Mouse (Mus musculus) intestine, postnatal 0 days (tissue): ENCODE results near the gene Arl6ip1. TPM values are rescaled to one million over a fixed set of nuclear protein-coding genes. Genes with fewer than 3 reads are reported as not detected.

Experiments
- ATAC-seq: fragments of 200-750 bp; cut with Nextera tagmentation; 2 replicates; pipeline ENCODE4 v1.8.0; 2017; ENCODE audit warnings: mild to moderate bottlenecking, moderate TSS enrichment, moderate library complexity
- H3K27ac ChIP-seq: fragments of 300-500 bp; sonication (generic); 2 replicates; pipeline ENCODE4 v1.5.1; 2014; ENCODE audit warnings: mild to moderate bottlenecking, low read depth, low read length, moderate library complexity
- H3K27me3 ChIP-seq: fragments of 300-500 bp; sonication (generic); replicated peaks from 2 replicates; pipeline ENCODE4 v1.6.1; 2014; ENCODE audit warnings: low read length, mixed read lengths; ENCODE audit not compliant: control insufficient read depth, insufficient read depth
- H3K36me3 ChIP-seq: fragments of 300-500 bp; sonication (generic); 2 replicates; pipeline ENCODE4 v1.6.1; 2014; ENCODE audit warnings: mild to moderate bottlenecking, moderate library complexity; ENCODE audit not compliant: control insufficient read depth, insufficient read depth
- H3K4me1 ChIP-seq: fragments of 300-500 bp; sonication (generic); replicated peaks from 2 replicates; pipeline ENCODE4 v1.6.1; 2014; ENCODE audit warnings: antibody characterized with exemption, low read length, mixed read lengths; ENCODE audit not compliant: control insufficient read depth, insufficient read depth
- H3K4me2 ChIP-seq: fragments of 300-500 bp; sonication (generic); replicated peaks from 2 replicates; pipeline ENCODE4 v1.6.1; 2014; ENCODE audit warnings: low read depth, mild to moderate bottlenecking, moderate library complexity
- H3K4me3 ChIP-seq: fragments of 300-500 bp; sonication (generic); 2 replicates; pipeline ENCODE4 v1.5.1; 2014; ENCODE audit warnings: low read depth, low read length
- H3K9ac ChIP-seq: fragments of 300-500 bp; sonication (generic); 2 replicates; pipeline ENCODE4 v1.6.1; 2014; ENCODE audit warnings: mild to moderate bottlenecking, low read depth, low read length
- H3K9me3 ChIP-seq: fragments of 300-500 bp; sonication (generic); 2 replicates; pipeline ENCODE4 v1.6.1; 2016; ENCODE audit warnings: mixed run types; ENCODE audit not compliant: control insufficient read depth
- CTCF ChIP-seq: sonication (generic); IDR thresholded peaks from 2 replicates; pipeline ENCODE4 v1.5.1; 2016; ENCODE audit warnings: low read depth, mild to moderate bottlenecking, control low read depth, antibody characterized with exemption, moderate library complexity
- WGBS: fragments of 180-500 bp; shearing (Covaris S2); extraction: QIAGEN DNeasy Blood & Tissue Kit; methylation state at CpG from one replicate; pipeline ENCODE4 v1.1.7; 2014; 5-methylcytosine and 5-hydroxymethylcytosine counted together
- polyA plus RNA-seq: library from polyadenylated mRNA; unstranded; fragments of >200 nt; fragmentation: Nextera tagmentation; extraction: Ambion mirVana; gene quantifications from 2 replicates; pipeline ENCODE4 v1.2.1, GENCODE M21; 2015

Gene Arl6ip1
- polyA plus RNA-seq, 1 experiment from 2014 or later = 587 TPM

DNA sequence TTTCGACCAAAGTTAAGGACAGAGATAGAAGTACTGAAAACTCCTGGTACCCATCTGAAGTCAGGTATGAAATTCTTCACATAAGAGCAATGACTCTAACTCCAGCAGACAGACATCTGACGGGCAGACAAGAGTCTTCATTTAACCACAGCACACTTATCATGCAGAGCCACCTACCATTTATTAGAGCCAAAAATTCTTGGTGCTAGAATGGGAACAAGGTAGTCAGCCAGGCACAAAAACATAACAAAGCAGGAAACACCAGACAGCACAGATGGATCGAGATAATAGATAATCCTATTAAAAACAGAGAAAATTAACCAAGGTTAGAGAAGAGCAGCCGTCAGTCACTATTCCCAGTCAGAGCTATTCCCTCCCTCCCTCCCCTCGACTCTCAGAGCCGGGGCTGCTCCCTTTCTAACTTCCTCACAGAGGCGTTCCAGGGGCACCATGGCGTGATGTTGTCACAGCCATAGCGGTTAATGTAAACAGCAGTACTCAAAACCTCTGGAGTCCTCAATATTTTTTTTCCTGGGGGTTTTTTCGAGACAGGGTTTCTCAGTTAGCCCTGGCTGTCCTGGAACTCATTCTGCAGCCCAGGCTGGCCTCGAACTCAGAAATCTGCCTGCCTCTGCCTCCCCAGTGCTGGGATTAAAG is 3.1 kb downstream of the Arl6ip1 start:
- Histone ChIP-seq H3K9me3 (no peaks in the 10 kb centered on the region), H3K27ac (no peak overlapping the region), H3K27me3 (no peaks in the 10 kb centered on the region), H3K4me3 (no peak overlapping the region), H3K4me1 (peaks cover 4% of the 10 kb centered on the region; the same call in 1 of the 2 replicates), H3K4me2 (no peak overlapping the region), H3K36me3 (peaks cover 27% of the 10 kb centered on the region), H3K9ac (no peak overlapping the region)
- no peak for TF ChIP-seq CTCF
- ATAC-seq = no peak
- 61% methylated on average over 11 of the region's 11 CpGs for WGBS

DNA sequence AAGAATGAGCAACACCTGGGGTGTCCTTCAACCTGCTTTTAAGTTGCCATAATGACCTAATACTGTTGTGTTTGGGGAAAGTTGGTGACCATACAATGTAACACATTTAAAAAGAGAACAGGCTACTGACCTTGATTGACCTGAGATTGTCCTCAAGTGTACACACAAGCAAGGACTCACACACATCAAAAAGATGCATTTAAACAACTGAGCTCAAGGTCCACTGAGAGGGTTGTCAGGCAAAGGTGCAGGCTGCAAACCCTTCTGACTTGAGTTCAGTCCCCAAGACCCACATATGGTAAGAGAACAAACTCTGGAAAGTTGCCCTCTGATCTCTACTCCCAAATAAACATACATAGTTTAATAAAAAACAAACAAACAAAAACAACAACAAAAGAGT is 3.7 kb downstream of the Arl6ip1 start:
- Histone ChIP-seq H3K36me3 (peaks cover 32% of the 10 kb centered on the region), H3K9ac (no peak overlapping the region), H3K27me3 (no peaks in the 10 kb centered on the region), H3K9me3 (no peaks in the 10 kb centered on the region), H3K4me1 (peaks cover 4% of the 10 kb centered on the region; the same call in 1 of the 2 replicates), H3K4me2 (no peak overlapping the region), H3K27ac (no peak overlapping the region), H3K4me3 (no peak overlapping the region)
- ATAC-seq = no peak
- no peak for TF ChIP-seq CTCF

DNA sequence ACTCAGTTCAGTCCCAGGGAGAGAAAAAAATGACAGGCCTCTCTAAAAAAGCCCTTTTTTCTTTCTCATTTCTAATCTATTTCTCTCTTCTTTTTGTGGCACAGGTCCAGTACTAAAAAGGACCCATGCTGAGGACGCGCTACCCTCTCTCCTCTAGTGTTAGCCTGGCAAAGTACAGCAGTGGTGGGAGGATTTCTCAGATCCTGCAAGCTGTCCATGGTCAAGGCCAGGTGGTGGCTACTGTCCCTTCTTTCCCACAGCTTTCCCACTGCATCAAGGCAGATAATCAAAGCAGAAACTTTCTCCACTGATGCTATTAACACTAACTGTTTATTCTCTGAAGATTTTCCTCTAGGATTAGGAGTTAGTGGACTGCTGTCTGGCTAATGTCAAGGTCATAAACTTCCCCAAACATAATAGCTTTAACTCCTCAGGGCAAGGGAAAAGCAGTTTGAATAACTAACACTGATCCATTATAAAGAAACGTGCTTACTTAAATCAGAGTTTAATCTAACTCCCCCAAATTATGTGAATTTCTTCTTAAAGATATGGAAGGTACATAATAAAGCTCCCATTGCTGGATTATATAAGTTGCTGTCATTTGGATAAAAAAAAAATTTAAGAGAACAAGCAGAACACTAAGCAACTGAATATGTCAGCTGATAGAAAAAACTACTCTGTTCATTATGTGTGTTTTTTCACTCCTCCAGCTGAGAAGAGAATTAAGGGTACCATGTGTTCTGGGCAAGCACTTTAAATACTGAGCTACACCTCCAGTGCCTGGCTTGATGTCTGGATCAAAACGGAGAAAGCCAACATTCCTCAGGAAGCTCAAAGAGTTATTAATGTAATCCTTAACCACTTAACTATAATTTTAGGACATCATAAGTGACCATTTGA is 5.7 kb downstream of the Arl6ip1 start:
- no peak for ATAC-seq
- H3K4me3 ChIP-seq = no peak overlapping the region
- TF ChIP-seq CTCF = no peak
- 66% methylated on average over 4 of the region's 4 CpGs for WGBS
- H3K27ac ChIP-seq = no peak overlapping the region
- no peak overlapping the region for H3K4me2 ChIP-seq
- H3K27me3 ChIP-seq = no peaks in the 10 kb centered on the region
- H3K9me3 ChIP-seq = no peaks in the 10 kb centered on the region
- no peaks in the 10 kb centered on the region for H3K4me1 ChIP-seq
- H3K9ac ChIP-seq = no peak overlapping the region
- H3K36me3 ChIP-seq = peaks cover 48% of the 10 kb centered on the region

DNA sequence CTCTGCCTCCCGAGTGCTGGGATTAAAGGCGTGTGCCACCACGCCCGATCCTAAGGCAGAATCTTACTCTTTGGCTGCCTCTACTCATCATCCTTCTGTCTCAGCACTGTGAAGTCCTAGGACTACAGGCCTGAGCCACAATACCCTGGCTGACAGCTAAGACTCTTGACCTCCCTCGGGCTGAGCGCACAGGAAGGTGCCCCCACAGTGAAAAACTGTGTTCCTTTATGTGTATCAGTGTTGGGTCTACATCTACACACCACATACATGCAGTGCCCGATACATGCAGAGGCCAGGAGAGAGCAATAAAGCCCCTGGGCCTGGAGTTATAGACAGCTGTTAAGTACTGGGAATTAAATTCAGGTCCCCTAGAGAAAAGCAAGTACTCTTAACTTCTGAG is 7.2 kb downstream of the Arl6ip1 start:
- Histone ChIP-seq H3K4me1 (no peaks in the 10 kb centered on the region), H3K9me3 (no peaks in the 10 kb centered on the region), H3K27me3 (no peaks in the 10 kb centered on the region), H3K9ac (no peak overlapping the region), H3K36me3 (peaks cover 48% of the 10 kb centered on the region), H3K4me2 (no peak overlapping the region), H3K4me3 (no peak overlapping the region), H3K27ac (no peak overlapping the region)
- WGBS = 91% methylated on average over 7 of the region's 7 CpGs
- ATAC-seq = no peak
- no peak for TF ChIP-seq CTCF

DNA sequence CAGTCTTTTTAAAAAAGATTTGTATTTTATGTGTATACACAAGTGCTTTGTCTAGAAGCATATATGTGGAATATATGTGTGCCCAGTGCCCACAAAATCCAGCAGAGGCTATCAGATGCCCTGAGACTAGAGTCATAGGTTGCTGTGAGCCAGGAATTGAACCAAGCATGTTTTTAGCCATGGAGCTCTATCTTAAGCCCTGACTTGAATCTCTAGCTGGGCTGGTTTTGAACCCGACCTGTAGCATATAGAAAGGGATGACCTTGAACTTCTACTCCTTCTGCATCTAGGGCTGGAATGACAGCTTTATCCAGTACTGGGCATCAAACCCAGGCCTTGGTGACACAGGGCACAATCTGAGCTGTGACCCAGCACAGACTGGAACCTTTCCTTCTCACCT is 8.8 kb downstream of the Arl6ip1 start:
- H3K4me2 ChIP-seq = no peak overlapping the region
- no peaks in the 10 kb centered on the region for H3K9me3 ChIP-seq
- WGBS = 86% methylated on average over 1 of the region's 1 CpGs
- no peak for TF ChIP-seq CTCF
- no peak overlapping the region for H3K27ac ChIP-seq
- ATAC-seq = no peak
- no peaks in the 10 kb centered on the region for H3K4me1 ChIP-seq
- no peaks in the 10 kb centered on the region for H3K27me3 ChIP-seq
- peaks cover 40% of the 10 kb centered on the region for H3K36me3 ChIP-seq
- H3K4me3 ChIP-seq = no peak overlapping the region
- H3K9ac ChIP-seq = no peak overlapping the region

DNA sequence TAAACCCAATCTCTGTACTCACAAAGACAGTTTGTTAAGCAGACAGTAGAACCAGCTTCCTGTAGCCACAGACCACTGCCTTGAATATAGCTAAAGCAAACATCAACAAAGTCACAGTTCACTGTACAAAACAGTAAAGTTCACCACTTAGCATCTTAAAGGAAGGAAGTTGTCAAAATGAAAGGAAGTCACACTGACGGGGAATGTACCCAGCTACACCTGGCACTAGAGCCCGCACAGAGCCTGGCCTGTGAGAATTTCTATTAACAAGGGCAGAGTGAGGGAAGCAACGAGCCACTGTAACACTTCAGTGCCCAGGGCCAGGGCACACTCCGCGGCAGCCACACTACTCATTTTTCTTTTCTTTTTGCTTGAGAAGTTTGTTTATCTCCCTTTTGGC is 9.5 kb downstream of the Arl6ip1 start:
- WGBS = 74% methylated on average over 5 of the region's 5 CpGs
- no peaks in the 10 kb centered on the region for H3K4me1 ChIP-seq
- no peak for TF ChIP-seq CTCF
- no peak overlapping the region for H3K4me3 ChIP-seq
- no peaks in the 10 kb centered on the region for H3K27me3 ChIP-seq
- no peak overlapping the region for H3K4me2 ChIP-seq
- no peak for ATAC-seq
- H3K36me3 ChIP-seq = peaks cover 40% of the 10 kb centered on the region
- H3K9me3 ChIP-seq = no peaks in the 10 kb centered on the region
- H3K9ac ChIP-seq = no peak overlapping the region
- no peak overlapping the region for H3K27ac ChIP-seq
